Mouse (Mus musculus) embryonic facial prominence, embryonic 15.5 days (tissue): ENCODE results near the gene Plekhn1. TPM values are rescaled to one million over a fixed set of nuclear protein-coding genes. Genes with fewer than 3 reads are reported as not detected.

Experiments
- ATAC-seq: fragments of 200-750 bp; cut with Nextera tagmentation; 2 replicates; pipeline ENCODE4 v1.8.0; 2017; ENCODE audit warnings: low read depth, moderate TSS enrichment; ENCODE audit not compliant: insufficient number of reproducible peaks, low FRiP score, low TSS enrichment
- H3K27ac ChIP-seq: fragments of 300-500 bp; sonication (generic); replicated peaks from 2 replicates; pipeline ENCODE4 v1.5.1; 2015; ENCODE audit warnings: mild to moderate bottlenecking, inconsistent platforms
- H3K27me3 ChIP-seq: fragments of 300-500 bp; sonication (generic); 2 replicates; pipeline ENCODE4 v1.6.1; 2015; ENCODE audit warnings: inconsistent platforms
- H3K36me3 ChIP-seq: fragments of 300-500 bp; sonication (generic); 2 replicates; pipeline ENCODE4 v1.6.1; 2015; ENCODE audit warnings: mild to moderate bottlenecking, inconsistent platforms
- H3K4me1 ChIP-seq: fragments of 300-500 bp; sonication (generic); 2 replicates; pipeline ENCODE4 v1.6.1; 2015; ENCODE audit warnings: inconsistent platforms
- H3K4me2 ChIP-seq: fragments of 300-500 bp; sonication (generic); replicated peaks from 2 replicates; pipeline ENCODE4 v1.6.1; 2015; ENCODE audit warnings: mild to moderate bottlenecking, inconsistent platforms
- H3K4me3 ChIP-seq: fragments of 300-500 bp; sonication (generic); replicated peaks from 2 replicates; pipeline ENCODE4 v1.5.1; 2015; ENCODE audit warnings: mild to moderate bottlenecking, inconsistent platforms
- H3K9ac ChIP-seq: fragments of 300-500 bp; sonication (generic); 2 replicates; pipeline ENCODE4 v1.6.1; 2015; ENCODE audit warnings: inconsistent platforms
- H3K9me3 ChIP-seq: fragments of 300-500 bp; sonication (generic); replicated peaks from 2 replicates; pipeline ENCODE4 v1.6.1; 2016; ENCODE audit warnings: inconsistent platforms
- WGBS: fragments of 180-500 bp; shearing (Covaris S2); methylation state at CpG from one replicate; pipeline ENCODE4 v1.1.7; 2015; 5-methylcytosine and 5-hydroxymethylcytosine counted together
- polyA plus RNA-seq: library from polyadenylated mRNA; unstranded; fragments of >200 nt; fragmentation: Nextera tagmentation; extraction: Ambion mirVana; gene quantifications from 2 replicates; pipeline ENCODE4 v1.2.1, GENCODE M21; 2015

Plekhn1 gene
- polyA plus RNA-seq, 1 experiment from 2014 or later: 44.1 TPM

DNA sequence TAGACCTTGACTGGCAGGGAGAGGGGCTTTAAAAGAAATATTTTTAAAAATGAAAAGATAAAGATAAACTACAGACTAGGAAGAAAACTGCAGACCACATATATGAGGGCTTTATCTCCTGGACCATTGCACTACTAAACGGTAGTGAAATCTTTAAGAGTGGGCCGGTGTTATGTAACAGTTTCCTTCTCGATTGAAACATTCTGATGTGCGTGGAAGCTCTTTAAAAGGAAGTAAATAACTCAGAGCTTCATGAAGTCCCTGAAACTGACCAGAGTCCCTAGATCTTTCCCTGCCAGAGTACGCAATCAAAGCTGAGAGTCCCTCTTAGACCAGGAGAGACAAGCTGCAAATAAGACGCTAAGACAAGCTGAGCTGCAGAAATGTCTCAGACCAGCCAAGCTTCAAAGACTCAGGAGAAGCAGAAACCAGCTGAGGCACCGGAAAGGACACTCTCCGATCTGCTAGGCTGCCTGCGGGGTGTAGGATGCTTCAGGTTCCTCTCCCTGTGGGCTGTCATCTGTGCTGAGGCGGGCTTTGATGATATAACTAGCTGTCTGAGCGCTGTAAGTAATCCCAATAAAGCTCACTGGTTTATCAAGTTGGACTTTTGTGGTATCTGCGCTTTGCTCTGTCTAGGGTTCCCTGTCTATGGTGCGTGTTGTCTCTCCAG lies 24.6 kb downstream of the Plekhn1 start:
- Histone ChIP-seq H3K36me3 (no peaks in the 10 kb centered on the region), H3K27me3 (no peaks in the 10 kb centered on the region), H3K27ac (no peak overlapping the region), H3K4me2 (no peak overlapping the region), H3K4me3 (no peak overlapping the region), H3K4me1 (no peaks in the 10 kb centered on the region), H3K9ac (no peak overlapping the region), H3K9me3 (no peaks in the 10 kb centered on the region)
- 68% methylated on average over 13 of the region's 13 CpGs for WGBS
- ATAC-seq: no peak

DNA sequence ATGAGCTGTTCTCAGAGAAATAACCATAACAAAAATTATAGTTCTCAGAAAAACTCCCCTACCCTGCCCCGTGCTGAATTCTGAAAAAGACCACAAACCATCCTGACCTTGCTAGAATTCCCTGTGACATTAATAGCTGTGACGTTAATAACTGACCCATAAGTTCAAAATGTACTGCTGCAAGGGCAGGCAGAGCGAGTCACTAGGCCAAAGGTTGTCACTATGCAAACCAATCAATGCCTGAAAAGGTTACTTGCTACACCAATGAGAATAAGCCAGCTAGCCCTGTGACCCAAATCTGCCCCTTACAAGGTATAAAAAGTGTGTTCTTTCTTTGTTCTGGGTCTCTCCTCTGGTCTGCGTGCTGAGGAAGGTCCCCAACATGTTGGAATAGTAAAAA lies 25.8 kb downstream of the Plekhn1 start:
- H3K27me3 ChIP-seq: peaks cover 6% of the 10 kb centered on the region
- H3K4me2 ChIP-seq: no peak overlapping the region
- H3K9me3 ChIP-seq: no peaks in the 10 kb centered on the region
- no peak overlapping the region for H3K27ac ChIP-seq
- no peaks in the 10 kb centered on the region for H3K36me3 ChIP-seq
- WGBS: 80% methylated on average over 4 of the region's 4 CpGs
- ATAC-seq: no peak
- H3K4me3 ChIP-seq: no peak overlapping the region
- no peak overlapping the region for H3K9ac ChIP-seq
- peaks cover 11% of the 10 kb centered on the region for H3K4me1 ChIP-seq

DNA sequence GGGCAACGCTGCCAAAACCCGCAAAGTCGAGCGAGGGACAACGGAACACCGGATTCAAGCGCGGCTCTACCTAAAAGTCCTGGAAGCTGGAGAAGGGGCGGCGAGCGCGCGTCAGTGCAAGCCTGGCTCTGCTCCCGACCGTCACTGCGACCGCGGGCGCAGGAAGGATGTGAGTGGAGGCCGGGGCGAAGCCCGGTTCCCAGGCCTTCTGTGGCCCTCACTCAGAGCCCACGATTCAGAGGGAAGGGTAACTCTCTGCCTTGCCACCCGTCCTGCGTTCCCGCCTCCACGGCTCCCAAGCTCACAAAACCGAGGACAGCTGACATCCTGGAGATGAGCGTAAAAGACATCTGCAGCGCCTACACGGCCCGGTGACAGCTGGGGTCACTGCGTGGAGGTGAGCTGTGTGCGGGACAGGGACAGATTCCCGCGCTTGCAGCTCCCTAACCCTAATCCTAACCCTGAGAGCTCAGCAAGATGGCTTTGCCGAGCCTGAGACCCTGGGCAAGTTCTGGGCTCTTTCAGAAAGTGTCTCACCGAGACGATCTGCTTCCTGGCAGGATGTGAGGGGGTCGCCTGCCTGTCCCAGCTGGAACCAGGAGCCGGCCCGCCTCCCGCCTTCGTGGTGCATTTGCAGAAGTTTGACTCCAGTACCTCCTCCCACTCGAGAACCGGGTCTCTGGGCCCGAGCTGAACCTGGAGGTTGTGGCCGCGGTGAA lies 31.1 kb downstream of the Plekhn1 start:
- Histone ChIP-seq H3K36me3 (no peaks in the 10 kb centered on the region), H3K4me3 (peak overlapping the region; percentile 52), H3K27me3 (peaks cover 6% of the 10 kb centered on the region), H3K27ac (peak overlapping the region; percentile 34; the same call in 1 of the 2 replicates), H3K4me2 (peak overlapping the region; percentile 93), H3K4me1 (peaks cover 26% of the 10 kb centered on the region), H3K9ac (peak overlapping the region; percentile 54), H3K9me3 (no peaks in the 10 kb centered on the region)
- 0 out of 2 replicates have a peak, but pooled peaks have one; percentile 27 for ATAC-seq
- under 1% methylated on average over 49 of the region's 49 CpGs for WGBS

DNA sequence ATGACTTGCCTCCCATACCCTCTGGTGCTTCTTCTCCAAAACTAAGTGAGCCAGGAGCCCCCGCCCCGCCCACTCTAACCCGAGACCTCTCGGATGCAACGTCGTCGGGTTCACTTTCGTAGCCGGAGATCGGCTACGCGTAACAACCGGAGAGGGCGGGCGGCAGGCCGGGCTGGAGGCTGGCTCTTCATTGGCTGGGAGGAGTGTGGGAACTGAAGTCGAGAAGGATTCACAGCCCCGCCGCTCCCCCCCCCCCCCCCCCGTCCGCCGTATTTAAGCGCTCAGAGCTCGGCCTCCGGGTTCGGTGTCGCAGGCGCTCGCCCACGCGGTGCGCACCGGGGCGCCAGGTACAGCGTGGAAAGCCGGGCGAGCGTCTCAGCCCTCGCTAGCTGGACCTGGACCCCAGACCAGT lies 31.6 kb downstream of the Plekhn1 start, which contains the start of gene AW011738:
Gene AW011738 (plus strand): TSS at position 304 of the 412 bp plus-strand sequence.
- Histone ChIP-seq H3K4me2 (peak within 1 kb of the TSS; percentile 93), H3K4me3 (peak within 1 kb of the TSS; percentile 52), H3K27ac (peak within 1 kb of the TSS; percentile 34; the same call in 1 of the 2 replicates), H3K27me3 (peaks cover 6% of the 10 kb centered on the region), H3K36me3 (no peaks in the 10 kb centered on the region), H3K4me1 (peaks cover 27% of the 10 kb centered on the region), H3K9ac (peak within 1 kb of the TSS; percentile 54), H3K9me3 (no peaks in the 10 kb centered on the region)
- ATAC-seq: peak; percentile 84
- under 1% methylated on average over 31 of the region's 39 CpGs for WGBS

DNA sequence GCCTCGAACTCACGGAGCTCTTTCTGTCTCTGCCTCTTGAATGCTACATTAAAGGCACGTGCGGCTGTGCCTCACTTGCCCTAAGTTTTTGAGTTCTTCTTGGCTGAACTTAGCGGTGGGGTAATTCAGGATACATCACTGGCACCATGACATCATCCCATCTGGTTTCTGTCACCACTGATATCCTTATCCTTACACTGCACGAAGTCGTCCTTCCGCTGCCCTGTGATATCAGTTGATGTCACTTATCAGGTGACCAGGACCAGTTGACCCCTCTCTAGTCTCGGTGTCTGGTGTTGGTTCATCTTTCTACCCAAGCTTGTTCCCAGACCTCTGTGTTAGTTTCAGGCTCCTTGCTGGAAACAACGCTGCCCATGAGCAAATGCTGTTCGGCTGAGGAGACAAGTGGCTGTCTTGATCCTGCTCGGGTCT lies 32.2 kb downstream of the Plekhn1 start:
- H3K9ac ChIP-seq: no peak overlapping the region
- ATAC-seq: no peak
- H3K4me1 ChIP-seq: peaks cover 29% of the 10 kb centered on the region
- peaks cover 6% of the 10 kb centered on the region for H3K27me3 ChIP-seq
- H3K4me2 ChIP-seq: peak overlapping the region; percentile 93
- 39% methylated on average over 12 of the region's 12 CpGs for WGBS
- no peak overlapping the region for H3K27ac ChIP-seq
- H3K9me3 ChIP-seq: no peaks in the 10 kb centered on the region
- no peaks in the 10 kb centered on the region for H3K36me3 ChIP-seq
- H3K4me3 ChIP-seq: peak overlapping the region; percentile 52

DNA sequence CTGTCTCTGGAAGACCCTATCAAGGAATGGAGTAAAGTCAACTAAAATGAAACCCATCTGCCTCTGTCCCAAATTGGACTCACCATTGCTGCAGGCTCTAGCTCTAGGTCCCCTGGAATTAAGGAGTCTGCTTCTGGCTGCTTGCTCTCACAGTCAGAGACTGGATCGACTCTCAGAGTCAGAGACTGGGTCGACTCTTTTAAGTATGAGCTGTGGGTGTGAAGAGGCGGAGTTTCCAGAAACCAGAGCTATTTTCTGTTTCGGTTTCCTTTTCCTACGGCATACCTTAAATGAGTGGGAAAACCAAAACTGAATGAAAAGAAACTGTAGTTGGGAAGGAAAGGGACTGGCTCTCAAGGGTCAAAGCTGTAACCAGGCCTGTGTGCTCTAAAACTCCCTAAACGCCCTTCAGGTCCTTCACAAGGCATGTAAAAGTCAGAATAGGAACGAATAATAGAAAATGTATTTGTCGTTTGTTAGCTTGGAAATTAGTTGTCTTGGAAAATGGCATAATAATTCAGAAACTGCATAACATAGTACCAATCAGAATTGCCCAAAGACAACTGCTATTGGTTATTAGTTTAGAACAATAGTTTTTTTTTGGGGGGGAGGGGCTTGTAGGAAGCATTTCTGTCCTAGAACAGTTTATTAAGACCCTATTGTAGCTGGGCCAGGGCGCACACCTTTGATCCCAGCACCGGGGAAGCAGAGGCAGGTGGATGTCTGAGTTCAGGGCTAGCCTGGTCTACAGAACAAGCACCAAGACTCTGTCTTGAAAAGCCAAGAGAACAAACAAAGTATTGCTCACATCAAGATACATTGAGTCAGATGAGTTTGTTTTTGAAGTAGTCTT lies 33.8 kb downstream of the Plekhn1 start, which contains the start of gene Isg15:
Gene Isg15 (minus strand): TSS at position 196 of the 853 bp plus-strand sequence.
- H3K9ac ChIP-seq: no peak within 1 kb of the TSS
- peaks cover 6% of the 10 kb centered on the region for H3K27me3 ChIP-seq
- H3K4me2 ChIP-seq: no peak within 1 kb of the TSS
- no peak within 1 kb of the TSS for H3K27ac ChIP-seq
- peaks cover 40% of the 10 kb centered on the region for H3K4me1 ChIP-seq
- H3K36me3 ChIP-seq: no peaks in the 10 kb centered on the region
- ATAC-seq: no peak
- WGBS: 58% methylated on average over 10 of the region's 10 CpGs
- no peak within 1 kb of the TSS for H3K4me3 ChIP-seq
- no peaks in the 10 kb centered on the region for H3K9me3 ChIP-seq

DNA sequence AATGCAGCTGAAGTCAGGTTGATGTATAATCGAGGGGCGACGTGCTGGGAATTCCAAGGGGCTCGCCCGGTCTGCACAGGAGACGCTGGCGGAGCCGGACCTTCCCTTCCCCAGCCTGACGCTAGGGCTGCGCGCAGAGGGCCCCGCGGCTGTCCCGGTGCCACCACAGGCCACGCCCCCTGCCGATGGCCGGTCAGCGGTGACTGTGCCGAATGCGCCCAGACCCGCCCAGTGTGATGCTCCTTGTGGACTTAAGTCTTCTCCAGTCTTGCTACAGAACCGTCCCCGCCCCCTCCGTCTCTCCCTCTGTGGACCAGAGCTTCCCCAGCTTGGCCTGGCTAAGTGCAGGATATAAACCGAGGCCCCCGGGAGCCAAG lies 36.8 kb downstream of the Plekhn1 start:
- H3K4me3 ChIP-seq: peak overlapping the region; percentile 93
- peaks cover 6% of the 10 kb centered on the region; the same call in 1 of the 2 replicates for H3K36me3 ChIP-seq
- peaks cover 50% of the 10 kb centered on the region for H3K4me1 ChIP-seq
- no peaks in the 10 kb centered on the region for H3K9me3 ChIP-seq
- under 1% methylated on average over 26 of the region's 26 CpGs for WGBS
- peak overlapping the region; percentile 58 for H3K9ac ChIP-seq
- peak overlapping the region; percentile 90 for H3K27ac ChIP-seq
- ATAC-seq: peak; percentile 84
- H3K27me3 ChIP-seq: no peaks in the 10 kb centered on the region
- H3K4me2 ChIP-seq: peak overlapping the region; percentile 84

DNA sequence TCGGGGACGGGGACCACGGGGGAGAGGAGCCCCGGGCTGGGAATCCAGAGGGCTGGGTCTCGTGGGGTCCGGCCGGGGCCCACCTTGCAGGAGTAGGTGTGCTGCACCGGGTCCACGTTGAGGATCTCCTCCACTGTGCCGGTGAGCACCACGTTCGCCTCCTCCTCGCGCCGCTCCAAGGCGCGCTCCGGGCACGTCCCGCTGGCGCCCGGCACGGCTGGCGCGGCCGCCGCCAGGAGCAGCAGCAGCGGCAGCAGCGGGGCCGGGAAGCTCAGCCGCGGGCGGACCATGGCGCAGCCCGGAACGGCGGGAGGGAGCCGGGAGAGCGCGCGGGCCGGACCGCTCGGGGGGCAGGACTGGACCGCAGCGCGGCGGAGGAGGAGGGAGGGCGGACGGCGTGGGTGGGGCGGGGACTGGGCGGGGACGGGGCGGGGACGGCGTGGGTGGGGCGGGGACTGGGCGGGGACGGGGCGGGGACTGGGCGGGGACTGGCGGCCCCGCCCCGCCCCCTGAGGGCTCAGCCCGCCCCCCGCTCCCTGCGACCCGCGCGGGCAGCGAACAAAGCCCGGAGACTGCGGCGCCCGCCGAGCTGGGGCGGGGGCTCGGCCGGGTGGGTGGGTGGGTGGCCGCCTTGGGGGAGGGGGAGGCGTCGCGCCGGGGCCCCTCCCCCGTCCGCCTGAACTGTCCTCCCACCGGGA lies 37.4 kb downstream of the Plekhn1 start, which contains the start of gene Agrn:
Gene Agrn (minus strand): TSS at position 358 of the 698 bp plus-strand sequence.
- Histone ChIP-seq H3K9ac (peak within 1 kb of the TSS; percentile 86), H3K9me3 (no peaks in the 10 kb centered on the region), H3K27ac (peak within 1 kb of the TSS; percentile 90), H3K4me1 (peaks cover 50% of the 10 kb centered on the region), H3K4me2 (peak within 1 kb of the TSS; percentile 92), H3K4me3 (peak within 1 kb of the TSS; percentile 93), H3K36me3 (peaks cover 6% of the 10 kb centered on the region; the same call in 1 of the 2 replicates), H3K27me3 (no peaks in the 10 kb centered on the region)
- peak; percentile 86 for ATAC-seq
- 1% methylated on average over 23 of the region's 88 CpGs for WGBS

DNA sequence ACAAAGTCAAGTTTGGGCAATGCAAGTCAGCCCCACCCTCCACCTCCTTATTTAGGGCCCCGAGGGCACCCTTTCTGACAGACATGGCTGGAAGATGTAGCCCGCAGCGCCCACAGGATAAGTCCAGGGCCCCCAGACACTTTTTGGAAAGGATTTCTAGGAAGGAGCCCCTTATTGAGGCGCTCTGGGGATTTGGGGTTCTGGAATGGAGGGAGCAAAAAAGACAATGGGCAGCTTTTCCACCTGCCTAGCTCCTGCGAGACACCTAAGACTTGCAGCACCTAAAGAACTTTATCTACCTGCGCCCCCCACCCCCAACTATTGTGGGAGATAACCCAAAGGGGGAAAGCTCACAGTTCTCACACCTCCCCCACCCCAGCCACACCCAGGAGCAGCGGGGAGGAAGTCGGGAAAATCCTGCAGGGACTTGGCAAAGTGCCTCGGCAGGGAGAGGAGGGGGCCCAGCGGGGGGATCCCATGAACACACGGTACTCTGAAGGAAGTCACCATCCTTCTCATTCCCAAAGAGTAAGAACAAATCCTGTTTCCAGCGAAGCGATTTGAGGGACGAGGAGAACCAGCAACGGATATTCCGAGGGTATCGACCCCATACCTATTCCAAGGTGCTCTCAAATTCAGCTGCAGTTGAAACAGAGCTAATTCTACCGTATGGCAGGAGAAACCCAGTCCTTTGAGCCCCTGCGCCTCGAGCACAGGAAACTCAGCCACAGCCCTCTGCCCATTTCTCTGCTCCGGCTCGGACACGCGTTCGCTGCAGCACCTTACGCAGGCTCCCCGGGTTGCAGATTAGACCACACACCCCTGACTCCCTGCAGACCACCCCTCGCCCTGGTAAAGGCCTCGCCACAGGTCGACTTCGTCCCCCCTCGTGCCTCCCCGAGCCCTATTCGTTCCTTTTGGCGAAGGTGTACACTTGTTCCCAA lies 38.5 kb downstream of the Plekhn1 start:
- Histone ChIP-seq H3K4me3 (peak overlapping the region; percentile 93), H3K27ac (peak overlapping the region; percentile 76), H3K4me2 (peak overlapping the region; percentile 92), H3K27me3 (no peaks in the 10 kb centered on the region), H3K9ac (peak overlapping the region; percentile 86), H3K9me3 (no peaks in the 10 kb centered on the region), H3K36me3 (peaks cover 15% of the 10 kb centered on the region), H3K4me1 (peaks cover 56% of the 10 kb centered on the region)
- 3% methylated on average over 35 of the region's 35 CpGs for WGBS
- ATAC-seq: no peak
